Mouse (Mus musculus): ENCODE measurements around the gene Mapkapk5.
A peak's percentile ranks its signal among the peaks of the same experiment; 100 is the strongest.

Gene Mapkapk5

GRCm38 (mm10) chr5:121545793-121546529 lies at the start of gene Mapkapk5:
Mapkapk5 (minus strand) TSS chr5:121545905.
- no peak for DNase-seq (ENCODE audit: extremely low read depth, low read depth, low spot score)

DNA sequence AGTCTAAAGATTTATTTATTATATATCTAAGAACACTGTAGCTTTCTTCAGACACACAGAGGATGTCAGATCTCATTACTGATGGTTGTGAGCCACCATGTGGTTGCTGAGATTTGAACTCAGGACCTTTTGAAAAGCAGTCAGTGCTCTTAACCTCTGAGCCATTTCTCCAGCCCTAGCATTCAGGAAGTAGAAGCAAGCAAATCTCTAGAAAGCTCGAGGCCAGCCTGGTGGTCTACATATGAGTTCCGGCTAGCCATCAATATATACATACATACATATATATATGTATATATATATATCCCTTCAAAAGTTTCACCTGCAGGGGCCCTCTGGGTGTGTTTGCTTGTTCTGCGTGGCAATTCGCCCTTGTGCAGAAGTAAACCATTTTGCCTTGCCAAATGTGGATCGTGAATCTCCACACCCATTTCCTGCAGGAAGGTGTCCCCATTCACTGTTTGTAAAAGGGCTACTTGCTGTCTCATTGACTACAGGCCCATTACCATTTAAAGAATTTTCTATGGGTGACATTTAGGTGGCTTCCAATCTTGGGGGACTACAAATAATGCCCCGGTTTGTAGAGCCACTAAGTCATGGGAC lies 49.1 kb upstream of the Mapkapk5 start:
- DNase-seq (ENCODE audit: extremely low read depth, low read depth, low spot score): no peak

DNA sequence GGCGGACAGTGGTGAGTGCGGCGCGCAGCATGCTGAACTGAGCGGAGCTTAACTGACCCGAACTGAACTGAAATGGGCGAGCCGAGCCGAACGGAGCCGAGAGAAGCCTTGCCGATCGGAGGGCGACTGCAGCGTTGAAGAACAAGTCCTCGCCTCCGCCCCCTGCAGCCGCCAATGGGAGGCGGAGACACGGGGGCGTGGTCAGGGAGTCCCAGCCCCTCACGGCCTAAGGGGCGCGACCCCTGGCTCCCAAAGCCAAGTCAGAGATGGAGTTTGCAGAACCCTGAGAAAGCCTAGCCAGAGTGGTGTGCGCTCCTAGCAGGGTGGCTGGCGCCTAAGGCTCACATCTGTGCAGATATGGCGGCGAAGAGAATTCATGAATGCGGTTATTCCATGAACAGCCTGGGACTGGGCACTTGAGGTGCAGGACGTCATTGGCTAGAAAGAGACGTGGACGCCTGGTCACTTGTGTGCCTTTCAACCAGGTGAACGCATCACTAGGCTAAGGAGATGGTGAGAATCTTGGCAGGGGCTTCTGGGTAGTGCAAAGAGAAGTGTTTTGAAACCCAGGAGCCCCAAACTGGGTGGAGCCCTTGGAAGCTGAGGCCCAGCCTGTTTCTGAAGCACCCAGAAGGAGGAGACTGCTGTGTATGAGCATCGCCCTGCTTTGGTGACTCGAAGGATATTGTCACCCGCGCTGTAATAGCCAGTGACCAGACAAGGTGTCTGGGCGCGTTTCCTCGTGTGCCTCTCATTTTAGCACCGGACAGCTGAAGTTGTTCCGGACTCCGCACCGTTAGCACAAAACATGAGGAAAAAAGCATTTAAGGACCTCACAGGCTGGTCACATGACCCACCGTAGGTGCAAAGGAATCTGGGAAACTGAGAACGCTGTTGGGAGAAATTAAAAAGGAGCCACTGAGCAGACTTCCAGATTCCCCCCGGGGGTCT lies 48.0 kb upstream of the Mapkapk5 start, which contains the start of gene Aldh2:
Aldh2 (minus strand) TSS at position 374 of the 951 bp plus-strand sequence.
- no peak for DNase-seq (ENCODE audit: extremely low read depth, low read depth, low spot score)

- no peak for DNase-seq (ENCODE audit: extremely low read depth, low read depth, low spot score)
Measured at GRCm38 (mm10) chr5:121592816-121593407, 47.2 kb upstream of the Mapkapk5 start.

GRCm38 (mm10) chr5:121592064-121592815 lies 46.5 kb upstream of the Mapkapk5 start:
- DNase-seq (ENCODE audit: extremely low read depth, low read depth, low spot score): no peak

- peak; percentile 98 for DNase-seq (ENCODE audit: extremely low read depth, low read depth, low spot score)
Measured at GRCm38 (mm10) chr5:121591417-121592063, 45.8 kb upstream of the Mapkapk5 start.

GRCm38 (mm10) chr5:121589928-121590327 lies 44.2 kb upstream of the Mapkapk5 start:
- no peak for DNase-seq (ENCODE audit: extremely low read depth, low read depth, low spot score)

DNA sequence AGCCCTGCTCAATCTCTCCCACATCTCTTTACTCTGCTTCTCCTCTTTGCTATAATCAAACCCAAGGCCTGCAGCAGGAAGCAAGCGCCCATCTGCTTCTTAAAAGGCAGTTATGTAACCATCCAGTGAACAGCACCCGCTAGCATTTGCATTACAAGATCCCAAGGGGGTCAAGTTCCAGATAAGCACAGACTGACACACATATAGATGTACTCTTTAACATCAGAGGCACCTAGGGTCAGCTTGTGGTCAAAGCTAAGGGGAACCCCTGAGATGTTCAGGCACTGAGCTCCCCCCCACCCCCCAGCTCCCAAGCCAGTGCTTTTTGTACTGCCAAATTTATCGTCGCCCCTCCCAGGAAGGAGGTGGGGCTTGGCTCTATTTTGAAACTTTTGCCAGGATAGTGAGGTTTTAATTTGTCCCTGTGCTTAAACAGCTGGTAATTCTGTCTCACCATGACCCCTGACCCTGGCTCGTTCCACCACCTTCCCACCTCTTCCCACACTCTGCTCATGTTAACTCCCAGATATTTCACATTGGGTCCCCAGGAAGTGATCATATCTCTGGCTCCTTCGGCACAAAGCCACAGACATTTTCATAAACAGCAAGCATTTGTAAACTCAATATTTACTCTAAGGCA lies 40.8 kb upstream of the Mapkapk5 start:
- no peak for DNase-seq (ENCODE audit: extremely low read depth, low read depth, low spot score)

DNA sequence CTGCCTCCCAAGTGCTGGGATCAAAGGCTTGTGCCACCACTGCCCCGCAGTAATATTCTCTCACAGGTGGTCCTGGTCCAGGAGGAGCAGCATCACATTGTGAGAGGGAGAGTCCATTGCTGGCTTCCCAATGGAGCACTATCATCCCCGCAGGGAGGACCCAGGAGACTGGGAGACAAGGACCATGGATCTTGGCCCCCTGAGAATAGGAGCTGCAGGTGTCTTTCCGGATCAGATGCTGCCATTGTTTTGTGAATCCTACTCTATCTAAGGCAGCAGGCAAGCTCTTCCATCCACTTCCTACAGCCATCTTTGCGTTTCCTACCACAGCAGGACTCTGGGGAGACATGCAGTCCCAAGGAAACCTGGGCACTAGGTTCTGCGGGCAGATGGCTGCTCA lies 40.0 kb upstream of the Mapkapk5 start:
- no peak for DNase-seq (ENCODE audit: extremely low read depth, low read depth, low spot score)

DNA sequence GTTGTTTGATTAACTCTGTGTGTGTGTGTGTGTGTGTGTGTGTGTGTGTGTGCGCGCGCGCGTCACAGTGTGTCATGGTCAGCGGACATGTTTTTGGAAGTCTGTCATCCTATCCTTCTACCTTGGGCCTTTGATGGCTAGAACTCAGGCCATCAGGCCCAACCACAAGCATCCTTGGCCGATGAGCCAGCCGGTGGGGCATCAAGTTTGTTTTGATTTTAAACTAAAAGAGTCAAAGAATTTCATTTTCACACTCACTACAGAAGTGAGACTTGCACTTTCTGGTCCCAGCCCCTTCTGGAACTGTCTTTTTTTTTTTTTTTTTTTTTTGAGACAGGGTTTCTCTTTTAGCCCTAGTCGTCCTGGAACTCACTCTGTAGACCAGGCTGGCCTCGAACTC lies 39.3 kb upstream of the Mapkapk5 start:
- no peak for DNase-seq (ENCODE audit: extremely low read depth, low read depth, low spot score)

GRCm38 (mm10) chr5:121583765-121584501 lies 38.2 kb upstream of the Mapkapk5 start:
- no peak for DNase-seq (ENCODE audit: extremely low read depth, low read depth, low spot score)

GRCm38 (mm10) chr5:121581945-121582344 lies 36.2 kb upstream of the Mapkapk5 start:
- no peak for DNase-seq (ENCODE audit: extremely low read depth, low read depth, low spot score)

DNA sequence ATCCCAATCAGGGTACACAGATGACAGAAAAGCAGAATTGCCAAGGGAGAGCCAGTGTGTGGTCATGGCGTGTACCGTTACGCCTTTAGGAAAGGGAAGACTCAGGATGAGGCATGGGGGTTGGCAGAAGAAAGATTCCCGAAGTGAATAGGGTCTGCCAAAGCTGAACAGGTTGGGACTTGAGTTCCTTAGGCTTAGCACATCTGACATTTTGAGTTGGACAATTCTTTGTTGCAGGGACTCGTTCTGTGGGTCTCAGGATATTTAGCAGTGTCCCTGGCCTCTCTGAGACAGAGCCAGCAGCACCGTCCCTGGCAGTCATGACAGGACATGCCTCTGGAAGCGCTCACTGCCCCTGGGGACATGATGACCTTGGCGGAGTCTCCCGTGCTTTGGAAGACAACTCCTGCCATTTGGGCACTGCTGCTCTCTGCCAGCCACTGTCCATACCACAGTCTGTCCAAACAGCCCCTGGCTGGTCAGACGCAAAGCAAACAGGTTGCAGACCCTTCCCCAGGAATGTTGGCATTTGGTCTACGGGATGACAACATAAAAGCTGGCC lies 31.3 kb upstream of the Mapkapk5 start:
- DNase-seq (ENCODE audit: extremely low read depth, low read depth, low spot score): peak; percentile 92

- DNase-seq (ENCODE audit: extremely low read depth, low read depth, low spot score): no peak
Measured at GRCm38 (mm10) chr5:121575867-121576266, 30.2 kb upstream of the Mapkapk5 start.

DNA sequence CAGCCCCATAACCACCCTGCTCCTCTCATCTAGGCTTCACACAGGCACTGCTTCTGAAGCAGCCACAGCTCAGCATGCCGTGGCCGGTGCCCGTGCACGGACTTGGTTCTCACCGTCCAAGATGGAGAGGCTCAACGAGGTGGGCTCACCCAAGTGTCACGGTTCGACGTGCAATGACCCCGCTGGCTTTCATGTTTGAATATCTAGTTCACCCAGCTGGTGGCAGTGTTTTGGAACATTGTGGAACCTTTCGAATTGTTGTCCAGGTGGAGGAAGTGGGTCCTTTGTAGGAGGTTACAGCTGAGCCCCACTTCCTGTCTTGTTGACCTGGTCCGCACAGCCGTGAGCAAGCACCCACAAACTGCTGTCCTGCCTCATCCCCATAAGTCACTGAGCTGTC lies 28.4 kb upstream of the Mapkapk5 start:
- no peak for DNase-seq (ENCODE audit: extremely low read depth, low read depth, low spot score)

DNA sequence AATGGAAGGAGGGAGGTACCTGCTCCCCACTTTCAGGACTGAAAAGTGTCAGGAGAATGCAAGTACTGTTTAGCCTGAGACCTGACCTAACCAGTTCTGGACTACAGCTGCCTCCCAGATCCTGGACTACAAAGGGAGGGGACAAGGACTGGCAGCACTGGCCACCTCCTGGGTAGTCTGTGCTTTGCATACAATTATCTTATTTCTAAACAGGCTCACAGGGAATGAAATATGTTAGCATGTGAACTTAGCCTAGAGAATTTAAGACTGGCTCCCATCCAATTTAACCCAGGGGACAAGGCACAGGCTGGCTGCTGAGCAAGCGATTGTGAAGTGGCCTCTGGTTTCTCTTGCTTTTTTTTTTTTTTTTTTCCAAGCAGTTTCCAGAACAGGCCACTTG lies 25.1 kb upstream of the Mapkapk5 start:
- no peak for DNase-seq (ENCODE audit: extremely low read depth, low read depth, low spot score)

GRCm38 (mm10) chr5:121569881-121570420 lies 24.2 kb upstream of the Mapkapk5 start:
- DNase-seq (ENCODE audit: extremely low read depth, low read depth, low spot score): no peak

DNA sequence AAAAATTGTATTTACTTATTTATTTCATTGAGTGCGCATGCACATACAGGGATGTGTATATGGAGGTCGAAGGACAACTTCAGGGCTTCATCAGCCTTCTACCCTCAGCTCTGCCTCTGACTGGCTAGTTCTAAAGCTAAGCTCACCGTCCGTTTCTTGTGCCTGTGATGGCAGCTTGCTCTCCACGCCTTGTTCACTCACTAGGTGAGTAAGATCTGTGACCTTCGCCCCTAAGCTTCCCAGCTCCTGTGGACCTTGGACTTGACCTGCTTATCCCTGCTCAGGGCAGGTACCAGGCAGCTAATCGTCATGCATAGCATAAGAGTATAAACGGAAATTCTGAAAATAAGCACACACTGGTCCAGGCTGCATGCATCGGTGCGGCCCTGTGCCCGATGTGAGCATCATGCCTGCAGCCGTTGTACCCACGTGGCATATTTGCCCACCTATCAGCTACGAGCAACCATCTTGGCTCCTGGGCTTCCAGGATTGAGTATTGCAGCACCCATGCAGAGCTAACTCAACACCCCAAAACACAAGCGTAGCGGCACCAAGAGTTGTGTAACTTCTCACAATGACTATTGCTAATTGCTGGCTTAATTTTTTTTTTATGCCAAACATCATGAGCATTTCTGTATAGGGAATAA lies 20.5 kb upstream of the Mapkapk5 start:
- DNase-seq (ENCODE audit: extremely low read depth, low read depth, low spot score): no peak

All from fat pad, adult 2 months (tissue).